Mouse (Mus musculus) heart, embryonic 14.5 days (tissue): ENCODE results near the gene Epha7. TPM values are rescaled to one million over a fixed set of nuclear protein-coding genes. Genes with fewer than 3 reads are reported as not detected.

Experiments used
- ATAC-seq: fragments of 200-750 bp; cut with Nextera tagmentation; 2 replicates; pipeline ENCODE4 v1.8.0; 2017; ENCODE audit warnings: low read depth, moderate TSS enrichment; ENCODE audit not compliant: insufficient number of reproducible peaks, insufficient read depth, low FRiP score
- H3K27ac ChIP-seq, 2 experiments: fragments of 200-500 bp in 1 of 2; fragments of 300-500 bp in 1 of 2; sonication (generic) in 1 of 2; replicated peaks in 1 of 2; 2 replicates each; pipeline ENCODE4 v1.5.1; 2012 to 2014; ENCODE audit warnings: low read depth in 2 of 2, low read length in 2 of 2, control low read depth in 1 of 2, mild to moderate bottlenecking in 1 of 2, mixed read lengths in 1 of 2; ENCODE audit not compliant: control insufficient read depth in 1 of 2, insufficient read depth in 1 of 2
- H3K27me3 ChIP-seq: fragments of 300-500 bp; sonication (generic); 2 replicates; pipeline ENCODE4 v1.6.1; 2014; ENCODE audit warnings: mild to moderate bottlenecking, low read length, control low read depth; ENCODE audit not compliant: control insufficient read depth, insufficient read depth
- H3K36me3 ChIP-seq: fragments of 300-500 bp; sonication (generic); 2 replicates; pipeline ENCODE4 v1.6.1; 2014; ENCODE audit warnings: mild to moderate bottlenecking, control low read depth, low read length, mixed read lengths; ENCODE audit not compliant: control insufficient read depth, insufficient read depth
- H3K4me1 ChIP-seq, 2 experiments: fragments of 200-500 bp in 1 of 2; fragments of 300-500 bp in 1 of 2; sonication (generic) in 1 of 2; 2 replicates each; pipeline ENCODE4 v1.6.1; 2012 to 2014; ENCODE audit warnings: low read length in 2 of 2, control low read depth in 1 of 2, mixed read lengths in 1 of 2; ENCODE audit not compliant: control insufficient read depth in 2 of 2, insufficient read depth in 2 of 2
- H3K4me2 ChIP-seq: fragments of 300-500 bp; sonication (generic); 2 replicates; pipeline ENCODE4 v1.6.1; 2014; ENCODE audit warnings: mild to moderate bottlenecking, low read length
- H3K4me3 ChIP-seq, 2 experiments: fragments of 200-500 bp in 1 of 2; fragments of 300-500 bp in 1 of 2; sonication (generic) in 1 of 2; 2 replicates each; pipeline ENCODE4 v1.5.1; 2012 to 2014; ENCODE audit warnings: low read length in 2 of 2, mild to moderate bottlenecking in 2 of 2, control low read depth in 1 of 2, low read depth in 1 of 2, moderate library complexity in 1 of 2; ENCODE audit not compliant: control insufficient read depth in 1 of 2, insufficient read depth in 1 of 2
- H3K9ac ChIP-seq: fragments of 300-500 bp; sonication (generic); 2 replicates; pipeline ENCODE4 v1.6.1; 2014; ENCODE audit warnings: mild to moderate bottlenecking, low read length
- H3K9me3 ChIP-seq: fragments of 300-500 bp; sonication (generic); 2 replicates; pipeline ENCODE4 v1.6.1; 2016; ENCODE audit warnings: low read length, control low read depth; ENCODE audit not compliant: control insufficient read depth
- WGBS: fragments of 180-500 bp; shearing (Covaris S2); extraction: QIAGEN DNeasy Blood & Tissue Kit; methylation state at CpG from one replicate; pipeline ENCODE4 v1.1.7; 2014; 5-methylcytosine and 5-hydroxymethylcytosine counted together
- polyA plus RNA-seq: library from polyadenylated mRNA; unstranded; fragments of >200 nt; fragmentation: Nextera tagmentation; extraction: Ambion mirVana; gene quantifications from 2 replicates; pipeline ENCODE4 v1.2.1, GENCODE M21; 2014

Epha7 gene
- polyA plus RNA-seq, 1 experiment from 2014 or later: 33.5 TPM

DNA sequence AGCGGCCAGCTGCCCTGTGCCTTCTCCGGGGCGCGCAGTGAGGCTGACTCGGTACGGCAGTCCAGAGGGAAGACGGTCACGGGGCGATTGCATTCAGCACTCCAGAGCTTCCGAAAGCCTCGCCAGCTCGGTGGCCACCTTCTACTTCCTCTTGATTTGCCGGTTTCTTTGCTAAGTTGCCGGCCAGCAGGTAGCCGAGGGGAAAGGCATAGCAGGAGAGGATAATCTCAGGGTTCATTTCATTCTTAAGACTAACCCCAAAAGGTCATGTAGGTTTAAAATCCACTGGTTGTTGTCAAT is 2.6 kb downstream of the Epha7 start:
- peak overlapping the region; percentile 81 to 99 for H3K4me3 ChIP-seq
- H3K4me1 ChIP-seq: peaks cover 0 to 3% of the 10 kb centered on the region in 2 experiments; a peak in 1 of 4 replicates
- H3K4me2 ChIP-seq: peak overlapping the region; percentile 88
- H3K9ac ChIP-seq: peak overlapping the region; percentile 94
- no peaks in the 10 kb centered on the region for H3K9me3 ChIP-seq
- no peak for ATAC-seq
- peak overlapping the region; percentile 93 to 97 for H3K27ac ChIP-seq
- H3K36me3 ChIP-seq: peaks cover 7% of the 10 kb centered on the region; the same call in 1 of the 2 replicates
- WGBS: 0% methylated on average over 15 of the region's 15 CpGs
- H3K27me3 ChIP-seq: no peaks in the 10 kb centered on the region

DNA sequence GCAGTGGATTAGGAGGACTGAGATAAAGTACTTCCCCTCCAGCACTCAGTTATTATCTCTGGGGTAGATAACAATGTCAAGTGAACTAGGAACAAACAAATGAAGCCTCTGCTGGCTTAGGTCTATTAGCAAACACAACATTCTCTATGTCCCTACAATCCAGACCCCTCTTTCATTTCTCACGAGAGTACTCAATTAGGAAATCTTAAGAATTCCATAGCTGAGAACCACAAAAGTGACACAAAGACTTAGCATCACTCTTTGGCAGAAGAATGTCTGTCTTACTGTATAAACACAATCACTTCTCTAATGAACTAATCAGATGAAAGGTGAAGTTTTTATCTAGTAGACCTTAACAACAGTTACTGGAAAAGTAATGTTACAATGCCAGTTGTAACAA is 10.7 kb downstream of the Epha7 start:
- no peak for ATAC-seq
- Histone ChIP-seq H3K36me3 (peaks cover 23% of the 10 kb centered on the region), H3K27me3 (no peaks in the 10 kb centered on the region), H3K9me3 (no peaks in the 10 kb centered on the region), H3K27ac (no peak overlapping the region), H3K9ac (no peak overlapping the region), H3K4me1 (peaks cover 0 to 12% of the 10 kb centered on the region in 2 experiments; a peak in 1 of 4 replicates), H3K4me3 (no peak overlapping the region), H3K4me2 (no peak overlapping the region)
- WGBS: 15% methylated on average over 1 of the region's 1 CpGs

DNA sequence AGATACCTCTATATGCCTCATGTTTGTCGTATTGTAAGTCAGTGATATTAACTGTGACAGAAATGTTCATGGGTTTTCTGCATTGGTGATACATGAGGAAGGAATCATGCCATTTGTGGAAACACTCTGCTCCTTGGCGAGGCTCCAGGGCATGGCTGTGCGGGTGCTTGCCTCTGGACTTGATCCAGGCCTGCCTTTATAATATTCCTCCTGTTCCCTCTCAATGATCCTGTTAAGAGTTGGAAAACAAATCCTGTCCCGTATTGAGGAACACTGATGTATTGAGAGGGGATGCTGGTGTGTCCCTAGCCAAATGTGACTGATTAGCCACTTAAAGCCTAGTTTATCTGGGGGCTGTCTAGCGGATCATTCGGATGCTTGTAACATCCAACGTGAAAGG is 11.7 kb downstream of the Epha7 start:
- Histone ChIP-seq H3K9ac (0 out of 2 replicates have a peak overlapping the region, but pooled peaks have one; percentile 32), H3K4me2 (peak overlapping the region; percentile 43), H3K27me3 (no peaks in the 10 kb centered on the region), H3K4me1 (peaks cover 0 to 12% of the 10 kb centered on the region in 2 experiments; a peak in 1 of 4 replicates), H3K4me3 (no peak overlapping the region; a peak in 1 of 4 replicates), H3K36me3 (peaks cover 26% of the 10 kb centered on the region), H3K9me3 (no peaks in the 10 kb centered on the region), H3K27ac (peak overlapping the region; percentile 64 to 84; a peak in 3 of 4 replicates)
- ATAC-seq: no peak
- WGBS: 27% methylated on average over 7 of the region's 7 CpGs

DNA sequence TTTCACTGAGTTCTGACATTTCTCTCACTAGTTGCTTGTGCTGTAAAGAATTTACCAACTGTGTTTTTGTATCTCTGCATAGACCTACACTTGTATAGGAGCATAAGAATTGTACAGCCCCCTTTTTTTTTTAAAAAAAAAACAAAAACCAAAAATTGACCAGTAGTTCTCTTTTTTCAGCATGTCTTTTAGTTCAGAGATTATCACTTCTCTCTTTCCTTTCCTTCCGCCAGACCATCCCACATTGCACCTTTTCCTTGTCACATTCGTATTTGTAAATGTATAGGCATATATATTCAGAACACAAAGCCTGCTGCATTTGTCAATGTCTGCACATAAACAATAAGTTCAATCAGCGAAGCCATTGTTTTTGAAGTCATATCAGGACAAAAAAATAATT is 24.7 kb downstream of the Epha7 start:
- H3K4me2 ChIP-seq: no peak overlapping the region
- WGBS: 89% methylated on average over 3 of the region's 3 CpGs

DNA sequence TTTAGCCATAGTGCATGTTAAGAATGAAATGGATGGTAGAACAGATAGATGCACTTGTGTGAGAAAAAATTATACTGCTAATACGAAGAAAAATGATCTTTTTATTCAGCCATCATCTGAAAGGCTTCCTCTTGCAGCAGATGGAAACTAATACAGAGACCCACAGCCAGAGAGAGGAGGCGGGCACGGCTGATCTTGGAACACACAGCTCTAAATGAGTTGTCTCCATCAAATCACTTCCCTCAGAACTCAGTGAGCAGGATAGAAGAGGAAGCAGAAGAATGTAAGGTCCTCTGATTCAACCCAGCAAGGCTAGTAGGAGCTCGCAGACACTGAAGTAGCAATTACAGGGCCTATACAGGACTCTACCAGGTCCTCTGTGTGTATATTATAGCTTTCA is 33.4 kb downstream of the Epha7 start:
- peaks cover 5% of the 10 kb centered on the region; the same call in 1 of the 2 replicates for H3K36me3 ChIP-seq
- H3K9ac ChIP-seq: no peak overlapping the region
- H3K9me3 ChIP-seq: no peaks in the 10 kb centered on the region
- no peak overlapping the region for H3K4me2 ChIP-seq
- H3K4me3 ChIP-seq: no peak overlapping the region
- peaks cover 0 to 13% of the 10 kb centered on the region in 2 experiments; a peak in 2 of 4 replicates for H3K4me1 ChIP-seq
- WGBS: 82% methylated on average over 4 of the region's 4 CpGs
- H3K27me3 ChIP-seq: no peaks in the 10 kb centered on the region
- no peak overlapping the region for H3K27ac ChIP-seq
- no peak for ATAC-seq

More for the DNA sequence above, 24.7 kb downstream of the Epha7 start:
- no peaks in the 10 kb centered on the region for H3K9me3 ChIP-seq
- H3K4me1 ChIP-seq: no peaks in the 10 kb centered on the region
- H3K4me3 ChIP-seq: no peak overlapping the region
- H3K9ac ChIP-seq: no peak overlapping the region
- H3K27me3 ChIP-seq: no peaks in the 10 kb centered on the region
- no peak for ATAC-seq
- H3K27ac ChIP-seq: no peak overlapping the region
- H3K36me3 ChIP-seq: no peaks in the 10 kb centered on the region

DNA sequence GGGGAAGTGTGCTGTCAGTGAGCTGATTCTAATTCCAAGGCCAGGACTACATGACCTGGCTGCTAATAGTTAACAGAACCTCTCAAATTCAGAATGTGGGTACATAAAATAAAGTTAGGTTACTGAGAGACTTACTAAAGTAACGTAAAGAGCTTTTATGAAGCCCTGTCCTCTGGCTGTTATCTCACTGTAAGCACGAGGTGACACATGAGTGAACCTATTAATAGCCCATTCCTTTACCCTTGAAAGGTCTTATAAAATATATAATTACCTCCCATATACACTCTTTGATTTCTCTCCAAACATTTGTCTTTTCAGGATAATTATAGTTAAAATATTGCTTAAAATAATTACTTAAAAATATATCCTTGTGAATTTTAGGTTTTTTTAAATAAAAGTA is 37.5 kb downstream of the Epha7 start:
- peak overlapping the region; percentile 36 for H3K4me2 ChIP-seq
- 18% methylated on average over 2 of the region's 2 CpGs for WGBS
- H3K9me3 ChIP-seq: no peaks in the 10 kb centered on the region
- no peak overlapping the region for H3K4me3 ChIP-seq
- H3K27ac ChIP-seq: peak overlapping the region; percentile 45 to 81; a peak in 3 of 4 replicates
- peaks cover 0 to 13% of the 10 kb centered on the region in 2 experiments; a peak in 2 of 4 replicates for H3K4me1 ChIP-seq
- ATAC-seq: 0 out of 2 replicates have a peak, but pooled peaks have one; percentile 43
- no peak overlapping the region; the same call in 1 of the 2 replicates for H3K9ac ChIP-seq
- H3K36me3 ChIP-seq: peaks cover 5% of the 10 kb centered on the region; the same call in 1 of the 2 replicates
- no peaks in the 10 kb centered on the region for H3K27me3 ChIP-seq

DNA sequence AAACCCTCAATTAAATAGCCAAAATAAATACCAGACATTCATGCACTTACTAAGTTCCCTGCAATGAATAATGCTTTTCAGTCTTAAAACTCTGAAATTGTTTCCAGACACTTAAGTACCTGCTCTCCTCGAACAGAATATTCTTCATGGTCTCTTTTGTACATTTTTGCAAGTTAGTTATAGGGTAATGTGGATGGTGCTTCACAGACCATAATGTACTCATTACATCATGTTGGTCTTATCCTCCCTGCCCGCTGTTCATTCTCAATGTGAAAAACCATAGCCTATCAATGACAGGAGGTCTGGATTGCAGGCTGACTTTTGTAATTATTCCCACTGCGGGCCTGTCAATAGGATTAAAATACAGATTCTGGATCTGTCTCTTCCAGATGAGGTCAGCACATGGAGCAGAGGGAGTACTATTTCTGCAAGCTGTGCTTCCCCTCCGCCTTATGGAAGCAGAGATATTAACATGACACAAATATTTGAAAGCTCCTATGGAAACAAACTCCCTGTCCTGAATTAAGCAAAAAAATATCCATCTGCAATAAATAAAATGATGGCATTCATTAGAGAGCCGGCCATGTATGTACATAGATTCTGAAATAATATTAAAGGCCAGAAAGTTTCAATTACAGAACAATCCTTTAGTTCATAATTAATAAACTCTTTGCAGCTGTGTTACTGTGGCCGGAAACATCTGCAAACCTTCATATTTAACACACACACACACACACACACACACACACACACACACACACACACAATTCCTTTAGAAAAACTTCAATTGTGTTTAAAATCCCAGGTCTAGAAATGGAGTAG is 50.1 kb downstream of the Epha7 start:
- H3K4me1 ChIP-seq: peaks cover 0 to 7% of the 10 kb centered on the region in 2 experiments; a peak in 2 of 4 replicates
- 78% methylated on average over 6 of the region's 6 CpGs for WGBS
- no peak overlapping the region for H3K4me2 ChIP-seq
- H3K36me3 ChIP-seq: no peaks in the 10 kb centered on the region
- H3K27me3 ChIP-seq: no peaks in the 10 kb centered on the region
- no peak overlapping the region for H3K9ac ChIP-seq
- ATAC-seq: no peak
- H3K4me3 ChIP-seq: no peak overlapping the region
- no peak overlapping the region for H3K27ac ChIP-seq
- H3K9me3 ChIP-seq: no peaks in the 10 kb centered on the region
